In the genomic region with DNA sequence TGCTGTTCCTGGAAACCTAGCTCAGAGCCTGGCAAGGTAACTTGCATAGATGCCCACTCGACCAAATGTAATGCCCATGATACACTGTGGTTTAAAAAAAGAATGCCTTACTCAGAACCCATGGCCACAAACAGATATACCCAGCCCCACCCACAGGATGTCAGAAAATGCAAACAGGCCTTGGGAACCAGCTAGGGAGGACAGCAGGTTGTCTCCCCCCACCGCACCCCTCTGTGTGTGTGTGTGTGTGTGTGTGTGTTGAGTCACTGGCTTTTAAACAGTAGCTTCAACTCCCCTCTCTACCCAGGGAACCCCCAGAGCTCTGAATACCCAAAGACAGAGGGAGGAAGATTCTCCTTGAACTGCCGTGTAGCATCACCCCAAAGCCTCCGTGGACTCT, we compare ENCODE assay signal across 8 mouse cellular contexts. TPM values are rescaled to one million over a fixed set of nuclear protein-coding genes. Genes with fewer than 3 reads are reported as not detected.
A peak's percentile ranks its signal among the peaks of the same experiment; 100 is the strongest.
DNase-seq lines count a peak whose midpoint lies in the region; ATAC-seq and TF ChIP-seq lines count a peak whose summit lies in the region.

No protein-coding gene starts in this region.

- no peak for DNase-seq in heart, postnatal 10 days
- DNase-seq in intestine, embryonic 14.5 days (ENCODE audit: low spot score) = no peak
- DNase-seq in cerebellum, postnatal 36 days = no peak
- no peak for DNase-seq in frontal cortex, postnatal 25 days (ENCODE audit: low spot score in 2 of 2)

- TF ChIP-seq CTCF in bone marrow macrophage, adult 2 months (IDR thresholded peaks at IDR 0.05; ENCODE audit: low read depth, low read length) = no peak

- H3K9ac ChIP-seq in heart, embryonic 11.5 days (ENCODE audit: low read depth, low read length) = peak overlapping the region; percentile 48; the same call in 1 of the 2 replicates
- 0 out of 2 replicates have a peak overlapping the region, but pooled peaks have one; percentile 31 for H3K9ac ChIP-seq in intestine, embryonic 14.5 days (ENCODE audit: low read length)
- H3K9ac ChIP-seq in midbrain, embryonic 13.5 days (replicated peaks) = peak overlapping the region; percentile 57; the same call in 1 of the 2 replicates

- H3K4me1 ChIP-seq in heart, embryonic 11.5 days (ENCODE audit: control insufficient read depth, insufficient read depth, low read length) = peaks cover 8% of the 10 kb centered on the region; the same call in 1 of the 2 replicates
- peaks cover 6% of the 10 kb centered on the region for H3K4me1 ChIP-seq in bone marrow macrophage, adult 2 months (ENCODE audit: control insufficient read depth, insufficient read depth, low read length)
- H3K4me1 ChIP-seq in intestine, embryonic 14.5 days (replicated peaks; ENCODE audit: control insufficient read depth, insufficient read depth, low read length) = peaks cover 7% of the 10 kb centered on the region; the same call in 1 of the 2 replicates
- H3K4me1 ChIP-seq in midbrain, embryonic 13.5 days (replicated peaks) = peaks cover 20% of the 10 kb centered on the region

- H3K36me3 ChIP-seq in heart, embryonic 11.5 days (ENCODE audit: control insufficient read depth, insufficient read depth, low read length) = no peaks in the 10 kb centered on the region
- H3K36me3 ChIP-seq in intestine, embryonic 14.5 days (ENCODE audit: control insufficient read depth, insufficient read depth, low read length) = peaks cover 18% of the 10 kb centered on the region; the same call in 1 of the 2 replicates
- peaks cover 25% of the 10 kb centered on the region for H3K36me3 ChIP-seq in midbrain, embryonic 13.5 days

- no peak overlapping the region for H3K27ac ChIP-seq in heart, embryonic 11.5 days (ENCODE audit: low read depth, low read length)
- H3K27ac ChIP-seq in bone marrow macrophage, adult 2 months (ENCODE audit: insufficient read depth, low read depth, low read length) = no peak overlapping the region
- no peak overlapping the region for H3K27ac ChIP-seq in intestine, embryonic 14.5 days (ENCODE audit: low read depth)
- no peak overlapping the region for H3K27ac ChIP-seq in midbrain, embryonic 13.5 days

- H3K27me3 ChIP-seq in heart, embryonic 11.5 days (ENCODE audit: control insufficient read depth, insufficient read depth, low read length) = no peaks in the 10 kb centered on the region; the same call in 1 of the 2 replicates
- H3K27me3 ChIP-seq in intestine, embryonic 14.5 days (replicated peaks; ENCODE audit: control insufficient read depth, insufficient read depth, low read length) = no peaks in the 10 kb centered on the region
- peaks cover 13% of the 10 kb centered on the region; the same call in 1 of the 2 replicates for H3K27me3 ChIP-seq in midbrain, embryonic 13.5 days

- ATAC-seq in heart, embryonic 11.5 days (replicated peaks; ENCODE audit: insufficient number of reproducible peaks, low FRiP score, low TSS enrichment) = no peak
- no peak for ATAC-seq in intestine, embryonic 14.5 days (replicated peaks; ENCODE audit: low FRiP score, low TSS enrichment, low read depth)
- ATAC-seq in midbrain, embryonic 13.5 days = no peak
- ATAC-seq in monocyte, adult 5-6 weeks (replicated peaks; ENCODE audit: insufficient number of reproducible peaks, low FRiP score, low TSS enrichment, poor library complexity, severe bottlenecking) = no peak

- TF ChIP-seq POLR2A in bone marrow macrophage, adult 2 months (IDR thresholded peaks at IDR 0.05; ENCODE audit: borderline replicate concordance, low read depth, low read length) = no peak

- WGBS in heart, embryonic 11.5 days (ENCODE audit: insufficient replicate concordance) = 52% methylated on average over 4 of the region's 4 CpGs
- WGBS in intestine, embryonic 14.5 days = 53% methylated on average over 4 of the region's 4 CpGs
- WGBS in midbrain, embryonic 13.5 days = 48% methylated on average over 4 of the region's 4 CpGs

- peak overlapping the region; percentile 91 for H3K4me2 ChIP-seq in heart, embryonic 11.5 days
- peak overlapping the region; percentile 91 for H3K4me2 ChIP-seq in intestine, embryonic 14.5 days (ENCODE audit: low read length)
- H3K4me2 ChIP-seq in midbrain, embryonic 13.5 days (replicated peaks) = peak overlapping the region; percentile 97

- peak overlapping the region; percentile 83 for H3K4me3 ChIP-seq in heart, embryonic 11.5 days (ENCODE audit: low read depth, low read length)
- peak overlapping the region; percentile 98 for H3K4me3 ChIP-seq in bone marrow macrophage, adult 2 months (ENCODE audit: insufficient read depth, low read length)
- peak overlapping the region; percentile 69 for H3K4me3 ChIP-seq in intestine, embryonic 14.5 days (ENCODE audit: low read depth, low read length)
- H3K4me3 ChIP-seq in midbrain, embryonic 13.5 days (replicated peaks) = peak overlapping the region; percentile 75

- intact Hi-C loops in heart, postnatal 10 days (cut with DNase I) = loop anchor here (5.0 kb wide), 1 partner anchor 111 kb away; no protein-coding TSS in a partner anchor

- no peaks in the 10 kb centered on the region for H3K9me3 ChIP-seq in heart, embryonic 11.5 days (replicated peaks; ENCODE audit: control insufficient read depth, low read length)
- no peaks in the 10 kb centered on the region for H3K9me3 ChIP-seq in intestine, embryonic 14.5 days (ENCODE audit: control insufficient read depth, low read length)
- H3K9me3 ChIP-seq in midbrain, embryonic 13.5 days = 0 out of 2 replicates have a peak, but pooled peaks cover 3% of the 10 kb centered on the region

RNA-seq across cellular contexts. Expression of gene Stpg1, which starts 1.3 kb away (rescaled TPM):
- 0.13 and 0.14 TPM in 2 replicates for polyA plus RNA-seq in heart, embryonic 11.5 days (2014; fragmentation: Nextera tagmentation; extraction: Ambion mirVana)
- total RNA-seq in heart, postnatal 10 days (2021) = not detected
- polyA plus RNA-seq in bone marrow macrophage, adult 2 months (2012; ENCODE audit: insufficient read depth, insufficient read length, missing spikeins) = 0.33 and 0.43 TPM in 2 replicates
- polyA plus RNA-seq in intestine, embryonic 14.5 days (2014; fragmentation: Nextera tagmentation; extraction: Ambion mirVana) = 0.19 and 0.42 TPM in 2 replicates
- 0.93 and 1.3 TPM in 2 replicates for polyA plus RNA-seq in midbrain, embryonic 13.5 days (2015; fragmentation: Nextera tagmentation; extraction: Ambion mirVana)
- not detected in 3 replicates for total RNA-seq in monocyte, adult 5-6 weeks (2017)

RNA-seq across cellular contexts. Expression of gene Nipal3, which starts 1.6 kb away (rescaled TPM):
- polyA plus RNA-seq in heart, embryonic 11.5 days (2014; fragmentation: Nextera tagmentation; extraction: Ambion mirVana) = 5.7 and 6.4 TPM in 2 replicates
- total RNA-seq in heart, postnatal 10 days (2021) = 10 to 100 TPM; 25.3 to 28.0 TPM
- 12.2 and 15.9 TPM in 2 replicates for polyA plus RNA-seq in bone marrow macrophage, adult 2 months (2012; ENCODE audit: insufficient read depth, insufficient read length, missing spikeins)
- polyA plus RNA-seq in intestine, embryonic 14.5 days (2014; fragmentation: Nextera tagmentation; extraction: Ambion mirVana) = 4.3 and 6.7 TPM in 2 replicates
- 6.8 and 7.5 TPM in 2 replicates for polyA plus RNA-seq in midbrain, embryonic 13.5 days (2015; fragmentation: Nextera tagmentation; extraction: Ambion mirVana)
- total RNA-seq in monocyte, adult 5-6 weeks (2017) = 16.7 to 50.4 TPM (median 25.1 TPM) in 3 replicates

RNA-seq across cellular contexts. Expression of gene Rcan3, which starts 59.6 kb away (rescaled TPM):
- polyA plus RNA-seq in heart, embryonic 11.5 days (2014; fragmentation: Nextera tagmentation; extraction: Ambion mirVana) = 10.1 and 10.4 TPM in 2 replicates
- total RNA-seq in heart, postnatal 10 days (2021) = 10 to 100 TPM; 18.1 to 18.8 TPM
- polyA plus RNA-seq in bone marrow macrophage, adult 2 months (2012; ENCODE audit: insufficient read depth, insufficient read length, missing spikeins) = 16.7 and 24.3 TPM in 2 replicates
- 16.1 and 18.4 TPM in 2 replicates for polyA plus RNA-seq in intestine, embryonic 14.5 days (2014; fragmentation: Nextera tagmentation; extraction: Ambion mirVana)
- 26.4 and 27.0 TPM in 2 replicates for polyA plus RNA-seq in midbrain, embryonic 13.5 days (2015; fragmentation: Nextera tagmentation; extraction: Ambion mirVana)
- total RNA-seq in monocyte, adult 5-6 weeks (2017) = 0.75 to 4.6 TPM (median 3.8 TPM) in 3 replicates
